Mouse (Mus musculus): Measurements from ENCODE around the gene Upp2. TPM values are rescaled to one million over a fixed set of nuclear protein-coding genes. Genes with fewer than 3 reads are reported as not detected.

Upp2 gene
- polyA plus RNA-seq, 1 experiment = 41.1 TPM

DNA sequence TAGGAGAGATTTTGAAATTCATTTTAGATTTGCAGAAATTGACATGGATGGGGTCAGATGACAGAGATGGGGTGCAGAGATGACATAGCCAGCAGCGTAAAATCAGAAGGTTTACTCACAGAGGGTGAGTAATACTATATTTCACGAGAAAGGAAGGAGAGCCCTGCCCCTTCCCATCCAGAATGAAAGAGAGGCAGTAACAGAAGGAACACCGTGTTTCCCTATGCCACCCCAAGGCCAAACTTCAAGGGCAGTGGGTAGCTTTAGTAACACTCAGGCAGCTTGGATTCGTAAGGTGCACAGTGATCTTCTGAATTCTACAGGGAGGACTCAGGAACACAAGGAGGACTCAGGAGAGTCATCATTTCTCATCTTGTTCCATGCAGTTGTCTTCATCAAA, 144.0 kb downstream of the Upp2 start:
- no peak overlapping the region for H3K27ac ChIP-seq (ENCODE audit: insufficient read depth, low read length)
- H3K4me3 ChIP-seq (ENCODE audit: insufficient read depth, low read length) = no peak overlapping the region
- TF ChIP-seq POLR2A (IDR thresholded peaks at IDR 0.05; ENCODE audit: extremely low read depth, insufficient read depth, low read length) (no peak), CTCF (IDR thresholded peaks at IDR 0.05; ENCODE audit: extremely low read depth, insufficient read depth, low read length) (no peak)
- H3K4me1 ChIP-seq (ENCODE audit: control insufficient read depth, insufficient read depth, low read length) = no peaks in the 10 kb centered on the region

DNA sequence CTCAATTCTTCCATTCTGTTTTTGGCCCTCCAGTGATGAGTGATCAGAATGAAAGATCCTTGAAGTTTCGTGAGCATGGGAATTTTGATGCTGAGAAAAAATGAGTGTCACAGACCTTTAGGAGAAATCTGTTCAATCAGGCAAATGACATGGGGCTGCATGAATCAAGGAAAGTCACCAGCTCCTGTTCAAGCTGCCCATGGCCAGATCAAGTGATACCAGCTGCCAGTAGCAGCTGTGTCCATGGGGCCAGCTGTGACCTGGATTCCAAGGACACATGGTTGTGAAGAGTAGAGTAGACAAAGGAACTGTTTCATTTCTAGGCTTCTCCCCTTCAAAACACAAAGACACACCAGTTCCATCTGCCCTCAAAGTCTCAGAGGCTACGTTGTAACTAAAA, 144.4 kb downstream of the Upp2 start:
- H3K4me1 ChIP-seq (ENCODE audit: control insufficient read depth, insufficient read depth, low read length) = no peaks in the 10 kb centered on the region
- no peak overlapping the region for H3K27ac ChIP-seq (ENCODE audit: insufficient read depth, low read length)
- H3K4me3 ChIP-seq (ENCODE audit: insufficient read depth, low read length) = no peak overlapping the region
- TF ChIP-seq CTCF (IDR thresholded peaks at IDR 0.05; ENCODE audit: extremely low read depth, insufficient read depth, low read length) (no peak), POLR2A (IDR thresholded peaks at IDR 0.05; ENCODE audit: extremely low read depth, insufficient read depth, low read length) (no peak)

DNA sequence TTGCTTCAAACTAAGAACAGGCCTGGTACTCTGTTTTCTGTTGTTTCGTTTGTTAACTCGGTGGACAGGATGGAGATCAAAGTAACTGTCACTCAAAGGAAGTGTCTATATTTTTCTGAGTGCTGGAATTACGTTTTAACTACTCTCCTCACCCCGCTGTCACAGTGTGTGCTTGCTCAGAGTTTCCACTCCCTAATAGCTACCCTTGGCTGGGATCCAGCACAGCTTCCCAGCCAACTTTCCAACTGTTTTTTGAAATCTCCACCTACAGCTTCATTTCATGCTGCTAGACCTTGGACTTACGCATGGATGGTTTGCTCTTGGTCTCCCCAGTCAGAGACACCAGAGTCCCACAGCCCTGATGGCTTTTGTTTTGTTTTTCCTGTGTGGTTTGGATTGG, 144.8 kb downstream of the Upp2 start:
- Histone ChIP-seq H3K4me3 (ENCODE audit: insufficient read depth, low read length) (no peak overlapping the region), H3K4me1 (ENCODE audit: control insufficient read depth, insufficient read depth, low read length) (no peaks in the 10 kb centered on the region), H3K27ac (ENCODE audit: insufficient read depth, low read length) (no peak overlapping the region)
- TF ChIP-seq POLR2A (IDR thresholded peaks at IDR 0.05; ENCODE audit: extremely low read depth, insufficient read depth, low read length) (no peak), CTCF (IDR thresholded peaks at IDR 0.05; ENCODE audit: extremely low read depth, insufficient read depth, low read length) (no peak)

DNA sequence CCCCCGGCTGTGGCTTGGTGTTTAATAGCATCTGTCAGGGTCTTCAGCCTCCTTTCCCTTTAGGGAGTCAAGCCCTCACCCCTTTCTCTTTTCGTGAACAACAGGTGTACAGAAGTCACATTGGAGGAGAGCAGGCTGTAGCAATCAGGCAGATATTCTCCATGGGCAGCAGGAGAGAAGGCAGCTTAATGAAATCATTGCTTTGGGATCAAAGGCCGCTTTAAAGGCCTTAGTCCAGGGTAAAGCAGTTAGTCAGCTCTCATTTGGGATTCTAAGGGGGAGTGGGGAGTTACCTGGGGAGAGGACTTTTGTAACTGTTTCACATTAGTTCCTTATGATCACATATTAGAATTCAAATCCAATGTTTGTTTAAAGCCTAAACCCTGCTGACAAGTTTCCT, 150.8 kb downstream of the Upp2 start:
- no peaks in the 10 kb centered on the region for H3K4me1 ChIP-seq (ENCODE audit: control insufficient read depth, insufficient read depth, low read length)
- TF ChIP-seq POLR2A (IDR thresholded peaks at IDR 0.05; ENCODE audit: extremely low read depth, insufficient read depth, low read length) = no peak
- no peak for TF ChIP-seq CTCF (IDR thresholded peaks at IDR 0.05; ENCODE audit: extremely low read depth, insufficient read depth, low read length)
- no peak overlapping the region for H3K27ac ChIP-seq (ENCODE audit: insufficient read depth, low read length)
- no peak overlapping the region for H3K4me3 ChIP-seq (ENCODE audit: insufficient read depth, low read length)

DNA sequence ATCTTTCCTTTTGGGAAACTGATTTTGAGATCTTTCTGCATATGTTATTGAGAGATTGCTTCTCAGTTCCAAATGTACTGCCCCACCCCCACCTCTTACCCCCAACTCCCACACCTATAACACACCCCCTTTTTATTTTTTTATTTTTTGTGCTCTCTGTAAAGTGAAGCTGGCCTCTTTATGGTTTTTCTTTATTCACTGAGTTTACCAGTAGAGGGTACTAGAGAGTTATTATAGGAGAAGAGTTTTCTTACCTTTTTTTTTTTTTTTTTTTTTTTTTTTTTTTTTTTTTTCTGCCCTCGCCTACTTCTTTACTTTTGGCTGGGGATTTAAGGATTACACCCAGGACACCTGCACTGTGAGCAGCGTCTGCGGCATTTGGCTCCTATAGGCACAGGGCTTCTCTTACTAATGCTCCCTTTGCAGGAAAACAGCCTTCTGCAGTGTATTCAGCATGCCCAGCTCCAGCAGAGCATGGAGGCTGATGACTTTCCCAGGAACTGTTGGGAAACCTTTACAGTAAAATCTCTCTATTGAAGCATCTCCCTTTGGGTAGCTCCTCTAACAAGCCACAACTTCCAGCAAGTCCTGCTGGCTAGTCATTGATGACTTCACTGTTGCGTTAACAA, 170.2 kb downstream of the Upp2 start:
- TF ChIP-seq CTCF (IDR thresholded peaks at IDR 0.05; ENCODE audit: extremely low read depth, insufficient read depth, low read length) (no peak), POLR2A (IDR thresholded peaks at IDR 0.05; ENCODE audit: extremely low read depth, insufficient read depth, low read length) (no peak)
- no peak overlapping the region for H3K27ac ChIP-seq (ENCODE audit: insufficient read depth, low read length)
- H3K4me1 ChIP-seq (ENCODE audit: control insufficient read depth, insufficient read depth, low read length) = no peaks in the 10 kb centered on the region
- H3K4me3 ChIP-seq (ENCODE audit: insufficient read depth, low read length) = no peak overlapping the region

DNA sequence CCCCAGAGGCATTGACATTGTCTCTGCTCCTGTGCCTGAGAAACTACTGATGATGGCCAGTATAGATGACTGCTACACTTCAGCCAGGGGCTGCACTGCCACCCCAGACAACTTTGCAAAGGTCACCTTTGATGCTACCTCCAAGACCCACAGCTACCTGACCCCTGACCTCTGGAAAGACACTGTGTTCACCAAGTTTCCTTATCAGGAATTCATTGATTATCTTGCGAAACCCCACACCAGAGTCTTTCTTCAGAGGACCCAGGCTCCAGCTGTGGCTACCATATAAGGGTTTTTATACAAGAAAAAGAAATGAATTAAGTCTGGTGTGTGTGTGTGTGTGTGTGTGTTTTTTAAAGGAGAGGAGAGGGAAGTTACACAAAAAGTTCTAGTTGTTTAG, 174.1 kb downstream of the Upp2 start:
- H3K27ac ChIP-seq (ENCODE audit: insufficient read depth, low read length) = no peak overlapping the region
- TF ChIP-seq CTCF (IDR thresholded peaks at IDR 0.05; ENCODE audit: extremely low read depth, insufficient read depth, low read length) (no peak), POLR2A (IDR thresholded peaks at IDR 0.05; ENCODE audit: extremely low read depth, insufficient read depth, low read length) (no peak)
- no peaks in the 10 kb centered on the region for H3K4me1 ChIP-seq (ENCODE audit: control insufficient read depth, insufficient read depth, low read length)
- no peak overlapping the region for H3K4me3 ChIP-seq (ENCODE audit: insufficient read depth, low read length)

DNA sequence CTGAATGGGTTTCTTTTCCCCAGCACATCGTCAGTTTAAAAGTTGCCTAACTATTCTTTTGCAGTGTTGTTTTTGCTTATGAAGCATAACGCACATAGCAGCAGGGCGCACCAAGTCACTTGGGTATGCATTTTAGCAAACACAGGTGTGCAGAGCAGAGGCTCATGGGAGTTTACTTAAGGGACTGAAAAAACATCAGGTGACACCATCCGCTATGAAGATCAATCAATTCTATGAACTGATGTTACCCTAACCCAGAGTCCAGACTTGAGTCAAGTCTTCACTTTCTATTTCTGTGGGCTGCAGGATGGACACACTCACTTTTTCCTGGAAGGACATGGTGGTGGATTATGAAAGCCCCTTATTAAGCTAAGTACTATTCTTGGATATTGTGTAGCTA, 174.9 kb downstream of the Upp2 start:
- TF ChIP-seq POLR2A (IDR thresholded peaks at IDR 0.05; ENCODE audit: extremely low read depth, insufficient read depth, low read length) (no peak), CTCF (IDR thresholded peaks at IDR 0.05; ENCODE audit: extremely low read depth, insufficient read depth, low read length) (no peak)
- Histone ChIP-seq H3K4me3 (ENCODE audit: insufficient read depth, low read length) (no peak overlapping the region), H3K4me1 (ENCODE audit: control insufficient read depth, insufficient read depth, low read length) (no peaks in the 10 kb centered on the region), H3K27ac (ENCODE audit: insufficient read depth, low read length) (no peak overlapping the region)

DNA sequence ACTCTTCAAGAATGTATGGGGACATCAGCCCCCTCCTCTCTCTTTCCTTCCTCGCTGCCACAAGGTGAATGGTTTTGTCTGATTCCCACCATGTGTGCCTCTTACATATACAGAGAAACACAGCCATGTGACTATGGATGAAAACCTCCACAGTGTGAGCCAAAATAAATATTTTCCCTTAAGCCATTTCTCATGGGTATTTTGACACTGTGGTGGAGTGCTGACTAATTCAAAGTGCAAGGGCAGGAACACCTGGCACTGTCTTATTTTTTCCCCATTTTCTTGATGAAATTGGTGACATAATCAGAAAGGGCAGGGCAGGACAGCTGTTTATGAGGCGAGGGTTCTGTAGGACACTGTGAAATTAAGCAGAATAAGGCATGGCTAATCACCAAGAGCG, 176.3 kb downstream of the Upp2 start:
- H3K4me1 ChIP-seq (ENCODE audit: control insufficient read depth, insufficient read depth, low read length) = no peaks in the 10 kb centered on the region

DNA sequence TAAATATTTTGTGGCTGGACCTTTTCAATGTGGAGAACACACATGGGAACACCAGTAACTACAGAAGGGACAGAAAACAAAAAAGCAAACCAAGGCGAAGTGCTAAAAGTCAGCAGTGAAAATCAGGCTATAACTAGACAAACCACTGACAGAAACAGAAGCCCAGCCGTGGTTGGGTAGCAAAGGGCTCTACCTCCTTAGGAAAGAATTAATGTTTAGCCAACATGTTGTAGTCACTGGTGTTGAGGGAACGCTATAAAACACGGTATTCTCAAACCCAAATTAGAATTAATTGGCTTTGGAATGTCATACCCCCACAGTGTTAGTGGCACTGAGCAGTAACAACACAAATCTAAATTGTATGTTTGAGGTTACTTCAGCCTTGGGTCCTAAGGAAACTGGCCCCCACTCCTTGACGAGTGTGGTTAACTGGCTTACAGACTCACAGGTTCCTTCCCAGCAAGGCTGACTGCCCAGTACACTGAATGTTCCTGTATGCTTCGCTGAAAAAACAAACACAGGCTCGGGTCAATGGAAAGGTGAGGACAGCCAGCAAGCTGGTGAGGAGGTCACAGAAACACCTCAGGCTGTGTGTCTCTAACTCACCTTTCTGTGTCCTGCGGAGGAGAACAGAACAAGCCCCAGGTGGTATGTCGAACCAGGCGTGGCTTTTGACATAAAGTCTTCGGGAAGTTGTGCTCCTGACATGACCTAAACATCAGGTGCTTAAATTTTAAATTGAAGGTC, 180.6 kb downstream of the Upp2 start:
- Histone ChIP-seq H3K4me3 (ENCODE audit: insufficient read depth, low read length) (no peak overlapping the region), H3K27ac (ENCODE audit: insufficient read depth, low read length) (no peak overlapping the region), H3K4me1 (ENCODE audit: control insufficient read depth, insufficient read depth, low read length) (no peaks in the 10 kb centered on the region)
- no peak for TF ChIP-seq CTCF (IDR thresholded peaks at IDR 0.05; ENCODE audit: extremely low read depth, insufficient read depth, low read length)
- no peak for TF ChIP-seq POLR2A (IDR thresholded peaks at IDR 0.05; ENCODE audit: extremely low read depth, insufficient read depth, low read length)

More for the DNA sequence above, 176.3 kb downstream of the Upp2 start:
- Histone ChIP-seq H3K27ac (ENCODE audit: insufficient read depth, low read length) (no peak overlapping the region), H3K4me3 (ENCODE audit: insufficient read depth, low read length) (no peak overlapping the region)
- TF ChIP-seq CTCF (IDR thresholded peaks at IDR 0.05; ENCODE audit: extremely low read depth, insufficient read depth, low read length) (no peak), POLR2A (IDR thresholded peaks at IDR 0.05; ENCODE audit: extremely low read depth, insufficient read depth, low read length) (no peak)

DNA sequence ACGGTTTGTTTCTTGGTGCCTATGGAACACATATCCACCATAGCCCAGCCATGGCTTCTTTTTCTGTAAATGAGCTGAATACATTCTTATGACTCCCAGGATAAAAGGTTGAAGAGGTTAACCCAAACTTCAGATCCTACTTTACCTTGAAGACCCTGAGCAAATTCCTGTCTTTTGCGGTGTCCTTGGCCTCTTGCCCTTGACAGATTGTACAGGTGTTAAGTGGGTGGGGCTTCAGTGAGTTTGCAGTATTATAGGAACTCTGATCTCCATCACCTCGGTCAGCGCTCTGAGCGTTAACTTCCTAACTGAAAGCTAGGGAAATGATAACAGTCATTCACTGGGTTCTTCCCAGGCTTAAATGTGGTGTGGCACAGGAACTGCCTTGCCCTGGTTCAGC, 181.2 kb downstream of the Upp2 start:
- H3K4me1 ChIP-seq (ENCODE audit: control insufficient read depth, insufficient read depth, low read length) = no peaks in the 10 kb centered on the region
- TF ChIP-seq CTCF (IDR thresholded peaks at IDR 0.05; ENCODE audit: extremely low read depth, insufficient read depth, low read length) (no peak), POLR2A (IDR thresholded peaks at IDR 0.05; ENCODE audit: extremely low read depth, insufficient read depth, low read length) (no peak)
- no peak overlapping the region for H3K27ac ChIP-seq (ENCODE audit: insufficient read depth, low read length)
- H3K4me3 ChIP-seq (ENCODE audit: insufficient read depth, low read length) = no peak overlapping the region

Data from cortical plate, adult 2 months (tissue).